Mouse (Mus musculus) C2C12 (cell line): ENCODE results near the gene Por.

Experiments
- CTCF ChIP-seq: IDR thresholded peaks from one replicate; pipeline ENCODE4 v1.5.1; 2011; ENCODE audit not compliant: control insufficient read depth, insufficient read depth, insufficient read length
- MAX ChIP-seq: IDR thresholded peaks from one replicate; pipeline ENCODE4 v1.6.1; 2011; ENCODE audit warnings: mild to moderate bottlenecking, control low read depth
- MYOG ChIP-seq: IDR thresholded peaks from one replicate; pipeline ENCODE4 v1.6.1; 2011; ENCODE audit not compliant: control insufficient read depth, insufficient read length; ENCODE audit errors: extremely low read depth
- USF1 ChIP-seq: IDR thresholded peaks from one replicate; pipeline ENCODE4 v1.6.1; 2011; ENCODE audit warnings: low read depth, mild to moderate bottlenecking, control low read depth, moderate library complexity

GRCm38 (mm10) chr5:135642686-135643551 is 26.9 kb upstream of the Por start:
- TF ChIP-seq USF1 (no peak), CTCF (no peak), MAX (no peak), MYOG (no peak)
